Mouse (Mus musculus) CH12.LX (cell line): ENCODE measurements at regions not wholly inside any gene's neighbourhood (a gene's known extent, or its start where the extent isn't known, plus 50 kb on each side); places are given as distances from the start of the nearest gene placed in this dataset.

ENCODE experiments used
- CHD2 ChIP-seq: IDR thresholded peaks from 2 replicates; pipeline ENCODE4 v1.6.1; 2011; ENCODE audit warnings: low read length, improper control_type of control experiment
- CTCF ChIP-seq, 2 experiments: IDR thresholded peaks in 1 of 2; conservative IDR thresholded peaks in 1 of 2; 2 replicates each; pipeline ENCODE4 v1.5.1; 2011 to 2012; ENCODE audit warnings: low read depth in 2 of 2, low read length in 2 of 2, improper control_type of control experiment in 1 of 2, inconsistent platforms in 1 of 2, mild to moderate bottlenecking in 1 of 2, moderate library complexity in 1 of 2
- E2F4 ChIP-seq: IDR thresholded peaks from 2 replicates; pipeline ENCODE4 v1.6.1; 2011; ENCODE audit warnings: low read depth, low read length, improper control_type of control experiment; ENCODE audit not compliant: insufficient replicate concordance
- IRF4 ChIP-seq: IDR thresholded peaks from 2 replicates; pipeline ENCODE4 v1.6.1; 2014; ENCODE audit warnings: low read depth, mild to moderate bottlenecking, inconsistent platforms, low read length, improper control_type of control experiment
- KAT2A ChIP-seq: IDR thresholded peaks from 2 replicates; pipeline ENCODE4 v1.6.1; 2012; ENCODE audit warnings: low read length, improper control_type of control experiment, inconsistent platforms; ENCODE audit not compliant: insufficient replicate concordance
- MAX ChIP-seq: IDR thresholded peaks from 2 replicates; pipeline ENCODE4 v1.6.1; 2011; ENCODE audit warnings: low read length, improper control_type of control experiment
- POLR2A ChIP-seq: IDR thresholded peaks from 2 replicates; pipeline ENCODE4 v1.6.1; 2011; ENCODE audit warnings: low read depth, mild to moderate bottlenecking, improper control_type of control experiment, low read length
- SMC3 ChIP-seq: IDR thresholded peaks from 2 replicates; pipeline ENCODE4 v1.6.1; 2011; ENCODE audit warnings: low read depth, low read length, improper control_type of control experiment
- TCF12 ChIP-seq: IDR thresholded peaks from 2 replicates; pipeline ENCODE4 v1.6.1; 2014; ENCODE audit warnings: low read depth, mild to moderate bottlenecking, inconsistent platforms, low read length, improper control_type of control experiment
- UBTF ChIP-seq: IDR thresholded peaks from 2 replicates; pipeline ENCODE4 v1.6.1; 2012; ENCODE audit warnings: low read depth, mild to moderate bottlenecking, inconsistent platforms, low read length, improper control_type of control experiment, moderate library complexity

DNA sequence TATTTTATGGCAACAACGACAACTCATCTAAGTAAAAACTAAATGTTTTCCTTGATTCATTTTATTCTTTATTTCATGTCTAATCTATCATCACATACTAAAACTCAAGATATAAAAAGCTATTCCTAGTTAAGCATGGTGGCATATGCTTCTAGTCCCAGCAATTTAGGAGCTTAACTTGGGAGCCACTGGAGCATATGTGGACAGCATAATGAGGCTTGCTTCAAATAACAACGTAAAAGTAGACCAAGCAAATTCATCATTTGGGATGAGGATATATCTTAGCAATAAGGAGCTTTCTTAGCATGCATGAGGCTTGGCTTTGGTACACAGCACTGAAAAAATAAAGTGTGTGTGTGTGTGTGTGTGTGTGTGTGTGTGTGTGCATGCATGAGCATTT, 678.5 kb downstream of the Efna5 start:
- TF ChIP-seq MAX (no peak), CTCF (conservative IDR thresholded peaks at IDR 0.05 in 1 of 2, IDR thresholded peaks at IDR 0.05 in 1 of 2; ENCODE audit: low read depth in 2 of 2, low read length in 2 of 2) (no peak), KAT2A (no peak), IRF4 (no peak), SMC3 (no peak), POLR2A (no peak), TCF12 (no peak), CHD2 (no peak), E2F4 (no peak), UBTF (no peak)
